Mouse (Mus musculus) urinary bladder, adult 2 months (tissue): ENCODE data around the gene Plekha6. TPM values are rescaled to one million over a fixed set of nuclear protein-coding genes. Genes with fewer than 3 reads are reported as not detected.

Experiments
- polyA plus RNA-seq: library from polyadenylated mRNA; depleted of rRNA; stranded (reverse); fragments of >200 nt; gene quantifications from 2 replicates; pipeline ENCODE4 v1.2.3, GENCODE M21; 2012; rRNA removed

Gene Plekha6
- polyA plus RNA-seq, 1 experiment, result 81.1 TPM

Other genes starting within 250 kb of the Plekha6 start
- gene Mdm4, start 133.6 kb upstream of the Plekha6 start, polyA plus RNA-seq, result 80.1 and 92.2 TPM in 2 replicates
- 11.6 and 13.1 TPM in 2 replicates for gene Pik3c2b, start 118.5 kb upstream of the Plekha6 start, polyA plus RNA-seq
- 30.5 and 30.9 TPM in 2 replicates for gene Ppp1r15b, start 33.1 kb upstream of the Plekha6 start, polyA plus RNA-seq
- gene Golt1a, start 145.6 kb downstream of the Plekha6 start, polyA plus RNA-seq, result 1.7 and 1.9 TPM in 2 replicates
- gene Kiss1, start 157.7 kb downstream of the Plekha6 start, polyA plus RNA-seq, result not detected in 2 replicates
- gene Ren1, start 186.3 kb downstream of the Plekha6 start, polyA plus RNA-seq, result 0.07 and 0.22 TPM in 2 replicates
- 1.2 and 1.8 TPM in 2 replicates for gene Etnk2, start 199.4 kb downstream of the Plekha6 start, polyA plus RNA-seq